Mouse (Mus musculus) kidney, postnatal 0 days (tissue): ENCODE measurements around the gene Arhgap24. TPM values are rescaled to one million over a fixed set of nuclear protein-coding genes. Genes with fewer than 3 reads are reported as not detected.
"Not testable (repeated sequence)": the region's sequence is repeated elsewhere in the genome, so short reads cannot be mapped to it uniquely, and the experiment has no call there.

Source experiments
- ATAC-seq: fragments of 200-750 bp; cut with Nextera tagmentation; replicated peaks from 2 replicates; pipeline ENCODE4 v1.8.0; 2017; ENCODE audit warnings: low read depth, moderate number of reproducible peaks, moderate TSS enrichment, moderate library complexity; ENCODE audit not compliant: low FRiP score
- DNase-seq: peaks from one replicate; pipeline ENCODE4 v3.0.0-alpha.2; 2016; ENCODE audit warnings: low spot score
- H3K27ac ChIP-seq: fragments of 300-500 bp; sonication (generic); 2 replicates; pipeline ENCODE4 v1.5.1; 2014; ENCODE audit warnings: mild to moderate bottlenecking
- H3K27me3 ChIP-seq: fragments of 300-500 bp; sonication (generic); 2 replicates; pipeline ENCODE4 v1.6.1; 2014; ENCODE audit warnings: low read length, mixed read lengths; ENCODE audit not compliant: insufficient read depth
- H3K36me3 ChIP-seq: fragments of 300-500 bp; sonication (generic); 2 replicates; pipeline ENCODE4 v1.6.1; 2014; ENCODE audit warnings: low read length, mixed read lengths; ENCODE audit not compliant: insufficient read depth
- H3K4me1 ChIP-seq: fragments of 300-500 bp; sonication (generic); replicated peaks from 2 replicates; pipeline ENCODE4 v1.6.1; 2014; ENCODE audit warnings: antibody characterized with exemption, low read length, mixed read lengths; ENCODE audit not compliant: insufficient read depth
- H3K4me2 ChIP-seq: fragments of 300-500 bp; sonication (generic); 2 replicates; pipeline ENCODE4 v1.6.1; 2014; ENCODE audit warnings: mild to moderate bottlenecking, low read length, moderate library complexity, mixed read lengths
- H3K4me3 ChIP-seq: fragments of 300-500 bp; sonication (generic); replicated peaks from 2 replicates; pipeline ENCODE4 v1.5.1; 2014; ENCODE audit warnings: low read depth, low read length
- H3K9ac ChIP-seq: fragments of 300-500 bp; sonication (generic); 2 replicates; pipeline ENCODE4 v1.6.1; 2014; ENCODE audit warnings: low read depth, low read length
- H3K9me3 ChIP-seq: fragments of 300-500 bp; sonication (generic); replicated peaks from 2 replicates; pipeline ENCODE4 v1.6.1; 2016; ENCODE audit warnings: low read length, inconsistent platforms, mixed read lengths
- CTCF ChIP-seq: IDR thresholded peaks from 2 replicates; pipeline ENCODE4 v1.5.1; 2016; ENCODE audit warnings: antibody characterized with exemption, low read depth, mild to moderate bottlenecking, moderate library complexity
- WGBS: fragments of 180-500 bp; shearing (Covaris S2); extraction: QIAGEN DNeasy Blood & Tissue Kit; methylation state at CpG from one replicate; pipeline ENCODE4 v1.1.7; 2014; 5-methylcytosine and 5-hydroxymethylcytosine counted together
- polyA plus RNA-seq: library from polyadenylated mRNA; unstranded; fragments of >200 nt; fragmentation: Nextera tagmentation; extraction: Ambion mirVana; gene quantifications from 2 replicates; pipeline ENCODE4 v1.2.1, GENCODE M21; 2015

Arhgap24 gene
- polyA plus RNA-seq, 1 experiment from 2014 or later, result 99.9 TPM

GRCm38 (mm10) chr5:102905441-102906211 lies 424.4 kb downstream of the Arhgap24 start:
- TF ChIP-seq CTCF, result no peak
- H3K27me3 ChIP-seq, result no peaks in the 10 kb centered on the region
- no peak overlapping the region for H3K27ac ChIP-seq
- no peak overlapping the region for H3K4me2 ChIP-seq
- ATAC-seq (no peak), DNase-seq (no peak)
- no peaks in the 10 kb centered on the region for H3K36me3 ChIP-seq
- WGBS, result 68% methylated on average over 13 of the region's 13 CpGs
- no peak overlapping the region for H3K9ac ChIP-seq
- no peaks in the 10 kb centered on the region for H3K4me1 ChIP-seq
- H3K9me3 ChIP-seq, result no peaks in the 10 kb centered on the region
- no peak overlapping the region for H3K4me3 ChIP-seq

- no peak overlapping the region for H3K9ac ChIP-seq
- no peak for TF ChIP-seq CTCF
- H3K27ac ChIP-seq, result no peak overlapping the region
- H3K4me1 ChIP-seq, result no peaks in the 10 kb centered on the region
- no peaks in the 10 kb centered on the region for H3K9me3 ChIP-seq
- H3K27me3 ChIP-seq, result no peaks in the 10 kb centered on the region
- no peak overlapping the region for H3K4me3 ChIP-seq
- ATAC-seq (no peak), DNase-seq (no peak)
- H3K4me2 ChIP-seq, result no peak overlapping the region
- WGBS, result 30% methylated on average over 2 of the region's 2 CpGs
- H3K36me3 ChIP-seq, result no peaks in the 10 kb centered on the region
These were observed 439.0 kb downstream of the Arhgap24 start for GRCm38 (mm10) chr5:102920199-102920598.

- no peak for TF ChIP-seq CTCF
- no peaks in the 10 kb centered on the region for H3K36me3 ChIP-seq
- no peaks in the 10 kb centered on the region for H3K4me1 ChIP-seq
- no peak overlapping the region for H3K27ac ChIP-seq
- H3K9ac ChIP-seq, result no peak overlapping the region
- DNase-seq (no peak), ATAC-seq (no peak)
- no peak overlapping the region for H3K4me2 ChIP-seq
- WGBS, result 78% methylated on average over 5 of the region's 5 CpGs
- no peaks in the 10 kb centered on the region for H3K27me3 ChIP-seq
- no peaks in the 10 kb centered on the region for H3K9me3 ChIP-seq
- H3K4me3 ChIP-seq, result no peak overlapping the region
These were observed 445.6 kb downstream of the Arhgap24 start for GRCm38 (mm10) chr5:102926786-102927185.

- Histone ChIP-seq H3K4me1 (no peaks in the 10 kb centered on the region), H3K4me2 (no peak overlapping the region), H3K9ac (no peak overlapping the region), H3K27ac (no peak overlapping the region), H3K4me3 (no peak overlapping the region), H3K36me3 (no peaks in the 10 kb centered on the region), H3K27me3 (no peaks in the 10 kb centered on the region), H3K9me3 (no peaks in the 10 kb centered on the region)
- WGBS, result 57% methylated on average over 6 of the region's 6 CpGs
- no peak for TF ChIP-seq CTCF
- DNase-seq (peak; percentile 33), ATAC-seq (no peak)
These were observed 449.0 kb downstream of the Arhgap24 start for GRCm38 (mm10) chr5:102930161-102930560.

- not testable (repeated sequence) for H3K9ac ChIP-seq, H3K9me3 ChIP-seq, H3K4me2 ChIP-seq, H3K4me3 ChIP-seq, DNase-seq, H3K27ac ChIP-seq, ATAC-seq, H3K36me3 ChIP-seq, H3K4me1 ChIP-seq, H3K27me3 ChIP-seq
- WGBS, result 73% methylated on average over 17 of the region's 17 CpGs
- peak; percentile 50; the same call in 1 of the 2 replicates for TF ChIP-seq CTCF
These were observed 462.9 kb downstream of the Arhgap24 start for GRCm38 (mm10) chr5:102943864-102944630.

- ATAC-seq (no peak), DNase-seq (no peak)
- Histone ChIP-seq H3K4me1 (no peaks in the 10 kb centered on the region), H3K27ac (no peak overlapping the region), H3K4me3 (no peak overlapping the region), H3K9ac (no peak overlapping the region), H3K27me3 (no peaks in the 10 kb centered on the region), H3K4me2 (no peak overlapping the region), H3K9me3 (no peaks in the 10 kb centered on the region), H3K36me3 (no peaks in the 10 kb centered on the region)
- 85% methylated on average over 8 of the region's 8 CpGs for WGBS
- no peak for TF ChIP-seq CTCF
These were observed 465.4 kb downstream of the Arhgap24 start for GRCm38 (mm10) chr5:102946625-102947024.
